Mouse (Mus musculus) C2C12 (cell line): ENCODE data around the gene Cd300e.

Source experiments
- CTCF ChIP-seq: IDR thresholded peaks from one replicate; pipeline ENCODE4 v1.5.1; 2011; ENCODE audit not compliant: control insufficient read depth, insufficient read depth, insufficient read length
- MAX ChIP-seq: IDR thresholded peaks from one replicate; pipeline ENCODE4 v1.6.1; 2011; ENCODE audit warnings: mild to moderate bottlenecking, control low read depth
- MYOG ChIP-seq: IDR thresholded peaks from one replicate; pipeline ENCODE4 v1.6.1; 2011; ENCODE audit not compliant: control insufficient read depth, insufficient read length; ENCODE audit errors: extremely low read depth
- USF1 ChIP-seq: IDR thresholded peaks from one replicate; pipeline ENCODE4 v1.6.1; 2011; ENCODE audit warnings: low read depth, mild to moderate bottlenecking, control low read depth, moderate library complexity

DNA sequence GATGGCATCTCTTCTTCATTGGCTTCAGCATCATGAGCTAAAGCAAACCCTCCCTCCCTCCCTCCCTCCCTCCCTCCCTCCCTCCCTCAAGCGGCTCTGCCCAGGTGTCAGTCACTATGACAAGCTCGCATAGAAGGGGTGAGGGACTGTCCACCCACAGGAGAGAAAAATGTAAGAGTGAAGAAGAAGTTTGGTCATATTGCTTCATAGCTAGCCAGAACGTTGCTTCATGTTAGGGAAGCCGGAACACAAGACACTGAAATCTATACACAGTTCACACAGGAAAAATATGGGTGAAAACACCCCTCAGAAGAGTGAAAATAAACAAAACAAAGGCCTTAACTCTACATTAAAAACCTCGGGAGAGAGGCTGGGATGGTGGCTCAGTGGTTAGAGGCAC is 48.3 kb upstream of the Cd300e start:
- TF ChIP-seq CTCF (no peak), USF1 (no peak), MAX (no peak), MYOG (no peak)
